Mouse (Mus musculus): Measurements from ENCODE around the gene Parp9. TPM values are rescaled to one million over a fixed set of nuclear protein-coding genes. Genes with fewer than 3 reads are reported as not detected.
A peak's percentile ranks its signal among the peaks of the same experiment; 100 is the strongest.

Gene Parp9
- polyA plus RNA-seq, 1 experiment, result 22.0 TPM

GRCm38 (mm10) chr16:35907432-35908201 lies 30.7 kb upstream of the Parp9 start:
- Histone ChIP-seq H3K9ac (ENCODE audit: low read depth, poor library complexity, severe bottlenecking) (no peak overlapping the region), H3K4me1 (ENCODE audit: control insufficient read depth, insufficient read depth, low read length) (peaks cover 7% of the 10 kb centered on the region), H3K4me3 (ENCODE audit: low read depth, low read length) (no peak overlapping the region), H3K36me3 (ENCODE audit: control insufficient read depth, insufficient read depth, low read length, poor library complexity, severe bottlenecking) (no peaks in the 10 kb centered on the region), H3K27me3 (ENCODE audit: control insufficient read depth, insufficient read depth, low read length, poor library complexity, severe bottlenecking) (no peaks in the 10 kb centered on the region), H3K27ac (ENCODE audit: insufficient read depth, low read length) (no peak overlapping the region), H3K9me3 (replicated peaks; ENCODE audit: control insufficient read depth, insufficient read depth, low read length, poor library complexity, severe bottlenecking) (0 out of 2 replicates have a peak, but pooled peaks cover 3% of the 10 kb centered on the region)
- TF ChIP-seq EP300 (IDR thresholded peaks at IDR 0.05; ENCODE audit: insufficient read depth, low read depth, low read length) (no peak), CTCF (IDR thresholded peaks at IDR 0.05; ENCODE audit: low read depth, low read length) (no peak), POLR2A (IDR thresholded peaks at IDR 0.05; ENCODE audit: insufficient read depth, low read length) (no peak)

- Histone ChIP-seq H3K27ac (ENCODE audit: insufficient read depth, low read length) (no peak overlapping the region), H3K36me3 (ENCODE audit: control insufficient read depth, insufficient read depth, low read length, poor library complexity, severe bottlenecking) (no peaks in the 10 kb centered on the region), H3K9ac (ENCODE audit: low read depth, poor library complexity, severe bottlenecking) (no peak overlapping the region), H3K27me3 (ENCODE audit: control insufficient read depth, insufficient read depth, low read length, poor library complexity, severe bottlenecking) (no peaks in the 10 kb centered on the region), H3K4me3 (ENCODE audit: low read depth, low read length) (no peak overlapping the region), H3K4me1 (ENCODE audit: control insufficient read depth, insufficient read depth, low read length) (no peaks in the 10 kb centered on the region), H3K9me3 (replicated peaks; ENCODE audit: control insufficient read depth, insufficient read depth, low read length, poor library complexity, severe bottlenecking) (0 out of 2 replicates have a peak, but pooled peaks cover 3% of the 10 kb centered on the region)
- TF ChIP-seq EP300 (IDR thresholded peaks at IDR 0.05; ENCODE audit: insufficient read depth, low read depth, low read length) (no peak), POLR2A (IDR thresholded peaks at IDR 0.05; ENCODE audit: insufficient read depth, low read length) (no peak), CTCF (IDR thresholded peaks at IDR 0.05; ENCODE audit: low read depth, low read length) (no peak)
Observed at GRCm38 (mm10) chr16:35911449-35911848, 26.8 kb upstream of the Parp9 start.

DNA sequence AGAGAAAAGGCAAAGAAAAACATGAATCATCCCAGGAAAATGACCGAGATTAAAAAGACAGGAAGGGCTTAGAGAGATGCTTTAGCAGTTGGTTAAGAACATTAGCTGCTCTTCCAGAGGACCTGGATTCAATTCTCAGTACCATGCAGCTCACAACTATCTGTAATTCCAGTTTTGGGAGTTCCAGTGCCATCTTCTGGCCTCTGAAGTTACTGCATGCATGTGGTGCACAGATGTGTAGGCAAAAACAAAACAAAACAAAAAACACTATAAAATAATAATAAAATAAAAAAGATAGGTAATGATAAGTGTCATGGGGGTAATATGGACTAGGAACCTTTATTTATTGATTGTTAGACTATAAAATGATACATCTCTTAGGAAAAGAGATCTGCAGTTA lies 24.7 kb upstream of the Parp9 start:
- Histone ChIP-seq H3K27ac (ENCODE audit: insufficient read depth, low read length) (no peak overlapping the region), H3K4me1 (ENCODE audit: control insufficient read depth, insufficient read depth, low read length) (no peaks in the 10 kb centered on the region), H3K9me3 (replicated peaks; ENCODE audit: control insufficient read depth, insufficient read depth, low read length, poor library complexity, severe bottlenecking) (0 out of 2 replicates have a peak, but pooled peaks cover 3% of the 10 kb centered on the region), H3K27me3 (ENCODE audit: control insufficient read depth, insufficient read depth, low read length, poor library complexity, severe bottlenecking) (no peaks in the 10 kb centered on the region), H3K4me3 (ENCODE audit: low read depth, low read length) (no peak overlapping the region), H3K36me3 (ENCODE audit: control insufficient read depth, insufficient read depth, low read length, poor library complexity, severe bottlenecking) (no peaks in the 10 kb centered on the region), H3K9ac (ENCODE audit: low read depth, poor library complexity, severe bottlenecking) (no peak overlapping the region)
- TF ChIP-seq POLR2A (IDR thresholded peaks at IDR 0.05; ENCODE audit: insufficient read depth, low read length) (no peak), CTCF (IDR thresholded peaks at IDR 0.05; ENCODE audit: low read depth, low read length) (peak; percentile 27)

DNA sequence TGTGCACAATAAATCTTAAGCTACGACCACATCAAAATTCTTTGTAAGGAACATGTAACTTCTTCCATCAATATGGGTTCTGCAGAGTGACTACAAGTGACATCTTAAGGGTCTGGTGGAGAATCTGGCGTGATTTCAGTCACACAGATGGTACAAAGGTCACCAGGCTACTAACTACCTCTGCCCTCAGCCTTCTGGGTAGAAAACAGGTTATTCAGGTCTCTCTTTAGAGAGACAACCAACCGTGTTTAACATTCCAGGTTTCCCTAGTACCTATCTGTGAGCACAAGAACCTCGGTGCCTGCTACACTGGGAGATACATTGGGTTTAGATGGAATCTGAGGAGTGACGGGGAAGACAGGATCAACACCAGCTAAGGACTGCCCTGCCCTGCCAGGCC lies 24.0 kb upstream of the Parp9 start:
- Histone ChIP-seq H3K36me3 (ENCODE audit: control insufficient read depth, insufficient read depth, low read length, poor library complexity, severe bottlenecking) (no peaks in the 10 kb centered on the region), H3K27me3 (ENCODE audit: control insufficient read depth, insufficient read depth, low read length, poor library complexity, severe bottlenecking) (no peaks in the 10 kb centered on the region), H3K9me3 (replicated peaks; ENCODE audit: control insufficient read depth, insufficient read depth, low read length, poor library complexity, severe bottlenecking) (0 out of 2 replicates have a peak, but pooled peaks cover 3% of the 10 kb centered on the region), H3K9ac (ENCODE audit: low read depth, poor library complexity, severe bottlenecking) (no peak overlapping the region), H3K4me3 (ENCODE audit: low read depth, low read length) (no peak overlapping the region), H3K4me1 (ENCODE audit: control insufficient read depth, insufficient read depth, low read length) (no peaks in the 10 kb centered on the region), H3K27ac (ENCODE audit: insufficient read depth, low read length) (no peak overlapping the region)
- TF ChIP-seq CTCF (IDR thresholded peaks at IDR 0.05; ENCODE audit: low read depth, low read length) (no peak), EP300 (IDR thresholded peaks at IDR 0.05; ENCODE audit: insufficient read depth, low read depth, low read length) (no peak), POLR2A (IDR thresholded peaks at IDR 0.05; ENCODE audit: insufficient read depth, low read length) (no peak)

DNA sequence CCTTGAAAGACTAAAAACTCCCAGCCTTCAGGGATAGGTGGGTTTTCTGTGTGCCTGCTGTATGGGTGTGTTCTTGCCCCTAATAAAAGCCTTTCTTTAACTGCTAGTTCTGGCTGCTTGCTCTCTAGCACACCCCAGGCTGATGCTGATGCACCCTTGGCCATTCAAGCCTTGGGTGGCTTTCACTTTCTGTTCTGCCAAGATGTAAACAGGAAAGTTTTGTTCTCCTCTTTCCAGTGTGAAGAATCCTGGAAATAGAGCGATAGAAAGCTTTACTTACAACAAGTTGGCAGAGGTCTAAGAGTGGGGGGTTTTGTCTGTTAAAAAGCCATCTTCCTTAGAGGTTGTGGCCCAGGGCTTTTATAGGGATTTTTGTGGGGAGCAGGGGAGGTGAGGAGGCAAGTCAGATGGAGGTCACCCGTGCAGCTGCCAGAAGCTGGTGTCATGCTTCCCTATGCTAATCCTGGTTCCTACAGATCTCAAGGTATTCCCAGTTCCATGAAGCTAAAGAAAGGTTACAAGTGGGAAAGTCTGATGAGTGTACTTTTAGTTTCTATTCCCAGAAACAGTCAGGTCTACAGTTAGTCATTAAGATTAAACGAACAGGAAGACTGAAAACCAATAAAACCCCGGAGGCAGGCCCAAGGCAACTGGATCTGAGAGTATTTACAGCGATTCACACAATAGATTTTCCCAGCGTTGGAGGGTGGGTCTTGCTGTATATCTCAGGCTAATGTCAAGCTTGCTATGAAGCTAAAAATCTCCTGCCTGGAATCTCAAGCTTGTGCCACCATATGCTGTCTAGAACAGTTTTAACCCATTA lies 19.3 kb upstream of the Parp9 start:
- no peak overlapping the region for H3K9ac ChIP-seq (ENCODE audit: low read depth, poor library complexity, severe bottlenecking)
- H3K36me3 ChIP-seq (ENCODE audit: control insufficient read depth, insufficient read depth, low read length, poor library complexity, severe bottlenecking), result no peaks in the 10 kb centered on the region
- no peak overlapping the region for H3K4me3 ChIP-seq (ENCODE audit: low read depth, low read length)
- H3K9me3 ChIP-seq (replicated peaks; ENCODE audit: control insufficient read depth, insufficient read depth, low read length, poor library complexity, severe bottlenecking), result no peaks in the 10 kb centered on the region
- TF ChIP-seq CTCF (IDR thresholded peaks at IDR 0.05; ENCODE audit: low read depth, low read length) (no peak), POLR2A (IDR thresholded peaks at IDR 0.05; ENCODE audit: insufficient read depth, low read length) (no peak), EP300 (IDR thresholded peaks at IDR 0.05; ENCODE audit: insufficient read depth, low read depth, low read length) (no peak)
- no peaks in the 10 kb centered on the region for H3K27me3 ChIP-seq (ENCODE audit: control insufficient read depth, insufficient read depth, low read length, poor library complexity, severe bottlenecking)
- no peaks in the 10 kb centered on the region for H3K4me1 ChIP-seq (ENCODE audit: control insufficient read depth, insufficient read depth, low read length)
- H3K27ac ChIP-seq (ENCODE audit: insufficient read depth, low read length), result peak overlapping the region; percentile 24; the same call in 1 of the 2 replicates

Data from ES-Bruce4 (cell line).